Mouse (Mus musculus) intestine, postnatal 0 days (tissue): ENCODE data around the gene Rpl36a-ps1. TPM values are rescaled to one million over a fixed set of nuclear protein-coding genes. Genes with fewer than 3 reads are reported as not detected.

ENCODE experiments used
- ATAC-seq: fragments of 200-750 bp; cut with Nextera tagmentation; 2 replicates; pipeline ENCODE4 v1.8.0; 2017; ENCODE audit warnings: mild to moderate bottlenecking, moderate TSS enrichment, moderate library complexity
- H3K27ac ChIP-seq: fragments of 300-500 bp; sonication (generic); 2 replicates; pipeline ENCODE4 v1.5.1; 2014; ENCODE audit warnings: mild to moderate bottlenecking, low read depth, low read length, moderate library complexity
- H3K27me3 ChIP-seq: fragments of 300-500 bp; sonication (generic); replicated peaks from 2 replicates; pipeline ENCODE4 v1.6.1; 2014; ENCODE audit warnings: low read length, mixed read lengths; ENCODE audit not compliant: control insufficient read depth, insufficient read depth
- H3K36me3 ChIP-seq: fragments of 300-500 bp; sonication (generic); 2 replicates; pipeline ENCODE4 v1.6.1; 2014; ENCODE audit warnings: mild to moderate bottlenecking, moderate library complexity; ENCODE audit not compliant: control insufficient read depth, insufficient read depth
- H3K4me1 ChIP-seq: fragments of 300-500 bp; sonication (generic); replicated peaks from 2 replicates; pipeline ENCODE4 v1.6.1; 2014; ENCODE audit warnings: antibody characterized with exemption, low read length, mixed read lengths; ENCODE audit not compliant: control insufficient read depth, insufficient read depth
- H3K4me2 ChIP-seq: fragments of 300-500 bp; sonication (generic); replicated peaks from 2 replicates; pipeline ENCODE4 v1.6.1; 2014; ENCODE audit warnings: low read depth, mild to moderate bottlenecking, moderate library complexity
- H3K4me3 ChIP-seq: fragments of 300-500 bp; sonication (generic); 2 replicates; pipeline ENCODE4 v1.5.1; 2014; ENCODE audit warnings: low read depth, low read length
- H3K9ac ChIP-seq: fragments of 300-500 bp; sonication (generic); 2 replicates; pipeline ENCODE4 v1.6.1; 2014; ENCODE audit warnings: mild to moderate bottlenecking, low read depth, low read length
- H3K9me3 ChIP-seq: fragments of 300-500 bp; sonication (generic); 2 replicates; pipeline ENCODE4 v1.6.1; 2016; ENCODE audit warnings: mixed run types; ENCODE audit not compliant: control insufficient read depth
- CTCF ChIP-seq: sonication (generic); IDR thresholded peaks from 2 replicates; pipeline ENCODE4 v1.5.1; 2016; ENCODE audit warnings: low read depth, mild to moderate bottlenecking, control low read depth, antibody characterized with exemption, moderate library complexity
- WGBS: fragments of 180-500 bp; shearing (Covaris S2); extraction: QIAGEN DNeasy Blood & Tissue Kit; methylation state at CpG from one replicate; pipeline ENCODE4 v1.1.7; 2014; 5-methylcytosine and 5-hydroxymethylcytosine counted together
- polyA plus RNA-seq: library from polyadenylated mRNA; unstranded; fragments of >200 nt; fragmentation: Nextera tagmentation; extraction: Ambion mirVana; gene quantifications from 2 replicates; pipeline ENCODE4 v1.2.1, GENCODE M21; 2015

Gene Rpl36a-ps1
- polyA plus RNA-seq, 1 experiment from 2014 or later = 4.4 TPM

DNA sequence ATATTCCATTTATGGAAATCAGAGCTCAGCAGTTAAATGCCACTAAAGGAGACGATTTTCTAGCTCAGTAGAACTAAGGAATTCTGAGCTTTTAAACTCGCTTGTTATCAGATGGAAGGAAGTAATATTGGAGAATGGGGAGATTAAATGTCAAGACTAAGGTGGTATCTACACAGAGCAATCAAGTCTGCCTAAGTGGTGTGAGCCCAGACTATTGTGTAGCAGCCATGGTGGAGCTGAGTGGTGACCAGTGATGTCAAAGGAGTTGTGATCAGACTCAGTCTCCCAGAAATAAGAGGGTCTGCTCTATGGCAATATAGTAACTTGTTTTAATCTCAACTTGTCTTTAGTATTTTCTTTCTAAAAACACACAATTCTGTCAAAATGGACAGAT, 16.8 kb upstream of the Rpl36a-ps1 start:
- H3K36me3 ChIP-seq = no peaks in the 10 kb centered on the region
- 17% methylated on average over 2 of the region's 2 CpGs for WGBS
- H3K27ac ChIP-seq = no peak overlapping the region
- no peaks in the 10 kb centered on the region for H3K9me3 ChIP-seq
- TF ChIP-seq CTCF = no peak
- no peak overlapping the region for H3K9ac ChIP-seq
- H3K27me3 ChIP-seq = no peaks in the 10 kb centered on the region
- no peak overlapping the region for H3K4me3 ChIP-seq
- H3K4me1 ChIP-seq = no peaks in the 10 kb centered on the region
- no peak for ATAC-seq
- H3K4me2 ChIP-seq = no peak overlapping the region

DNA sequence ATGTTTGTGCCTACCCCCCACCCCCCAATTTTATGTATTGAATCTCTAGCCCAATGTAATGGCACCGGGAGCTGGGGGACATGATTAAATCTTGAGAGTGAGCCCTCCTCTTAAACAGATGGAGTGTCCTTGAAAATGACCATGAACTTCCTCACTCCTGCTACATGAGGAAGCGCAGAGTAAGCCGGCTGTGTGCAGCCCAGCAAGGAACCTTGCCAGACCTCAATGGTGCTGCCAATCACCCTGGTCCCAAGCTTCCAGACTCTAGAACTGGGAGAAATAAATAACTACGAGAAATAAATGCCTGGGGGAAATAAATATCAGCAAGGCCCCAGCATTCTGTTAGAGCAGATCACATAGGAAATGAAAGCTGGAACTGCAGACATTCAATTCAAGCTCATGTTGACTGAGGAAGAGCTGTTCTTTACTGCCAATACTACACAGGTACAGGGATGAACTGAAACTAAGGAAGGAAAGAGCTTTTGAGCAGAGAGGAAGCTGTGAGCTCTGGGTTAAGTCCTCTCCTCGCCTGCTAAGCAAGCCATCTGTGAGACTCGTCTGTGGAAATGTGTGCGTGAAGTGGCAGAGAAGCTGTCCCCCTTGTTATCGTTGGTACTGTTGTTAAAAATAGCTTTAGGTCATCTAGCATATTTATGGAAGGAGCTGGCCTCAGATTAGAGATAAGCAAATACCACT, 16.3 kb upstream of the Rpl36a-ps1 start:
- Histone ChIP-seq H3K4me1 (no peaks in the 10 kb centered on the region), H3K36me3 (no peaks in the 10 kb centered on the region), H3K27me3 (no peaks in the 10 kb centered on the region), H3K9me3 (no peaks in the 10 kb centered on the region), H3K27ac (no peak overlapping the region), H3K4me2 (no peak overlapping the region), H3K9ac (no peak overlapping the region), H3K4me3 (no peak overlapping the region)
- 50% methylated on average over 8 of the region's 8 CpGs for WGBS
- no peak for TF ChIP-seq CTCF
- no peak for ATAC-seq

DNA sequence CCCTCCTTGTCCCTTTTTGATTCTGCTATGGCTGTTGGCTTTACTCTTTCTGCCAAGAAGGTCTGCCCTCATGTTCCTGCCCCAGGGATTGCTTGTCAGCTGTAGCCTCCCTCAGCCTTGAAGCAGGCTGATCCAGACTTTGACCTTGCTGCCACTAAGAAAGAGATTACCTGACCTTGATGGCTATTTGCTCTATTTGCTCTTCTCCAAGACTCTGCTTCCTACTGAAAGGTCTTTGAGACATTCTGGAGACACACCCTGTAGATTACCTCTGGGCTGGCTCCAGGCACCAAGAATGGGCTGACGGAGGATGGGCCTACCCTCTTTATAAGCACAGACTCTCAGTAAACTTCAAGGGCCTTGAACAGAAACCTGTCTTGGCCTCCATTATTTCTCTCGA, 1.6 kb downstream of the Rpl36a-ps1 start:
- Histone ChIP-seq H3K4me2 (no peak overlapping the region), H3K27ac (no peak overlapping the region), H3K9ac (no peak overlapping the region), H3K4me1 (no peaks in the 10 kb centered on the region), H3K4me3 (no peak overlapping the region), H3K9me3 (no peaks in the 10 kb centered on the region), H3K36me3 (no peaks in the 10 kb centered on the region), H3K27me3 (no peaks in the 10 kb centered on the region)
- TF ChIP-seq CTCF = no peak
- no peak for ATAC-seq
- WGBS = 53% methylated on average over 2 of the region's 2 CpGs

DNA sequence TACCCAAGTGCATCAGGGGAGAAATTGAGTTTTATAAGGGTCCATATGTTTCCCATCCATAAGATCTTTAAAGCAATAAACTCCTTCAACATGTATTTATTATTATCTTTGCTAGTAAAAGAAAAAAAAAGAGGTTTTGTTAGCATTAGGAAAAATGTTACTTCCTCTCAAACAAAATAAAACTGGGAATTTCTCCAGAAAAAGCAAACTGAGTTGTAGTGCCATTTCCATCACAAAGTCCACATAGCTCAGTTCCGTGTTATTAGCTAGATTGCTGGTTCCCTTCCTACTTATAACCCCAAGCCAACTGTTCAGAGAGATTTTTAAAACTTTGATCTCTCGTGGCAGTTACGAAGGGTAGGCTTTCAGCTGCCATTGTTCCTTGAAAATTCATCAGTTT, 3.5 kb downstream of the Rpl36a-ps1 start:
- H3K27ac ChIP-seq = no peak overlapping the region
- H3K36me3 ChIP-seq = no peaks in the 10 kb centered on the region
- no peak overlapping the region for H3K4me2 ChIP-seq
- H3K9me3 ChIP-seq = no peaks in the 10 kb centered on the region
- no peaks in the 10 kb centered on the region for H3K4me1 ChIP-seq
- WGBS = 35% methylated on average over 3 of the region's 3 CpGs
- no peak overlapping the region for H3K9ac ChIP-seq
- no peak for ATAC-seq
- H3K4me3 ChIP-seq = no peak overlapping the region
- no peaks in the 10 kb centered on the region for H3K27me3 ChIP-seq
- TF ChIP-seq CTCF = no peak

DNA sequence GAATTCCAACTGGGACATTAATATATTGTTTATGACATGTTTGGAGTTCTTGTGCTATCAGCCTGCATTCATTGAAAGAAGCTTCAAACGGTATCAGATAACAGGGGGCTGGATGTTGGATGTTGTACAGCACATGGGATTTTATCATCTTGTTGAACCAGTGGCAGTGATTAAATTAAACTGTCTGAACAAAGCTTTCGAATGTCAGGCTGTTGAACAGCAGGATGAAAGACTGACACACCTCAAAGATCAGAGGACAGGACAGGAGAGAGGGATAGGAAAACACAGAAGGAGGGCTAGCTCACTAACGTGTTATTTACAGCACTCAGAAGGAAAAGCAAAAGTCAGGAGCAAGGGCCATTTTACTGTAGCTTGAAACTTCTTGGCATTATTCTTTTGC, 4.3 kb downstream of the Rpl36a-ps1 start:
- ATAC-seq = no peak
- Histone ChIP-seq H3K4me2 (no peak overlapping the region), H3K4me3 (no peak overlapping the region), H3K27ac (no peak overlapping the region), H3K9ac (no peak overlapping the region), H3K27me3 (no peaks in the 10 kb centered on the region), H3K9me3 (no peaks in the 10 kb centered on the region), H3K4me1 (no peaks in the 10 kb centered on the region), H3K36me3 (no peaks in the 10 kb centered on the region)
- 27% methylated on average over 3 of the region's 3 CpGs for WGBS
- TF ChIP-seq CTCF = no peak

DNA sequence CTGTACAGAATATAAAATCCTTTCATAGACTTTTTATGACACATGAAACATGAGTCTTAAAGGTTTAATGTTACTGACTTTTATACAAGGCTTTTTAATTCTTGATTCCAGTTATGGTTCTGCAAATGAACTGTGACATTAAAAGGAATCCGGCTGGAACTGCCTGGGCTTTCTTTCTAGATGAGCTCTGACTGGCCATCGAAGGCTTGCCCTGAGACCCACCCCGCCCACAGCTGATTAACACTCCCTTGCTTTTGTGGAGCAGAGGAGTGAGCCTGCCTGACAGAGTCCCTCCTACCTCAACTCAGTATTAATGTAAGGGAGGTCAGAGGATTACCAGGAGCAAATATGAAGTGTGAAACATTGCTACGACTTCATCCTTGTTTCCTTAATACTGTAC, 22.2 kb downstream of the Rpl36a-ps1 start:
- no peaks in the 10 kb centered on the region for H3K9me3 ChIP-seq
- no peaks in the 10 kb centered on the region for H3K4me1 ChIP-seq
- no peaks in the 10 kb centered on the region for H3K36me3 ChIP-seq
- H3K4me2 ChIP-seq = no peak overlapping the region
- 42% methylated on average over 4 of the region's 4 CpGs for WGBS
- TF ChIP-seq CTCF = no peak
- H3K4me3 ChIP-seq = no peak overlapping the region
- no peak overlapping the region for H3K9ac ChIP-seq
- ATAC-seq = no peak
- H3K27ac ChIP-seq = no peak overlapping the region
- H3K27me3 ChIP-seq = no peaks in the 10 kb centered on the region
